Comparison of ENCODE assay signal across 9 mouse cellular contexts in genomic region chr17:34952378-34953040, GRCm38 (mm10). TPM values are rescaled to one million over a fixed set of nuclear protein-coding genes. Genes with fewer than 3 reads are reported as not detected.
DNase-seq lines count a peak whose midpoint lies in the region; ATAC-seq and TF ChIP-seq lines count a peak whose summit lies in the region.
"Had no signal": no experiment of that assay in that cellular context is flagged by ENCODE, and none has a peak within 500 bp of the region (broad histone marks: within the 10 kb centered on the region; RNA-seq: fewer than 3 reads in every experiment).

No protein-coding gene starts in this region.

- H3K4me1 ChIP-seq in CH12.LX (ENCODE audit: control insufficient read depth in 1 of 2, insufficient read depth in 2 of 2) = peaks cover 10 to 19% of the 10 kb centered on the region in 2 experiments; a peak in 3 of 4 replicates
- peaks cover 11% of the 10 kb centered on the region for H3K4me1 ChIP-seq in forebrain, embryonic 10.5 days
- peaks cover 10% of the 10 kb centered on the region for H3K4me1 ChIP-seq in heart, embryonic 16.5 days (ENCODE audit: control insufficient read depth, insufficient read depth, low read length)
- peaks cover 36% of the 10 kb centered on the region for H3K4me1 ChIP-seq in liver, embryonic 15.5 days (replicated peaks)
- peaks cover 7% of the 10 kb centered on the region; the same call in 1 of the 2 replicates for H3K4me1 ChIP-seq in neural tube, embryonic 11.5 days (ENCODE audit: control insufficient read depth, insufficient read depth, low read length)
- peaks cover 5% of the 10 kb centered on the region; the same call in 1 of the 2 replicates for H3K4me1 ChIP-seq in stomach, postnatal 0 days (replicated peaks; ENCODE audit: control insufficient read depth, insufficient read depth)

- no peak for TF ChIP-seq EP300 in CH12.LX (IDR thresholded peaks at IDR 0.05; ENCODE audit: low read length)
- peak; percentile 96 for TF ChIP-seq EP300 in stomach, postnatal 0 days (optimal IDR thresholded peaks at IDR 0.05)

- dilution Hi-C loops in CH12.LX (cut with MboI; ENCODE audit: extremely low pct_ligation_motif_present, extremely low pct_unique_long_range_greater_than_20kb, low sequenced_read_pairs) = no loop called here

- in situ Hi-C loops in CH12.LX (cut with MboI; ENCODE audit: low pct_ligation_motif_present, low pct_unique_long_range_greater_than_20kb, low sequenced_read_pairs) = no loop called here

- peak; percentile 99 for TF ChIP-seq POLR2A in CH12.LX (IDR thresholded peaks at IDR 0.05; ENCODE audit: low read depth, low read length)

- H3K4me2 ChIP-seq in CH12.LX (ENCODE audit: insufficient read depth, low read depth, poor library complexity, severe bottlenecking) = peak overlapping the region; percentile 40; the same call in 1 of the 2 replicates
- H3K4me2 ChIP-seq in heart, embryonic 16.5 days (ENCODE audit: low read depth, low read length) = peak overlapping the region; percentile 74
- H3K4me2 ChIP-seq in liver, embryonic 15.5 days = peak overlapping the region; percentile 86
- peak overlapping the region; percentile 76 for H3K4me2 ChIP-seq in neural tube, embryonic 11.5 days (ENCODE audit: low read depth)
- peak overlapping the region; percentile 64 for H3K4me2 ChIP-seq in stomach, postnatal 0 days (replicated peaks; ENCODE audit: low read depth)

- peak overlapping the region; percentile 87 to 98 (median 96) for H3K4me3 ChIP-seq in CH12.LX (replicated peaks in 1 of 3; ENCODE audit: low read depth in 2 of 3, low read length in 2 of 3, poor library complexity in 1 of 3)
- H3K4me3 ChIP-seq in forebrain, embryonic 10.5 days = peak overlapping the region; percentile 98
- peak overlapping the region; percentile 62 for H3K4me3 ChIP-seq in heart, embryonic 16.5 days (ENCODE audit: low read length)
- peak overlapping the region; percentile 73 for H3K4me3 ChIP-seq in liver, embryonic 15.5 days (replicated peaks)
- peak overlapping the region; percentile 99 for H3K4me3 ChIP-seq in neural tube, embryonic 11.5 days (ENCODE audit: low read depth, low read length)
- peak overlapping the region; percentile 74 for H3K4me3 ChIP-seq in stomach, postnatal 0 days (ENCODE audit: low read depth, low read length)

- peak overlapping the region; percentile 60; the same call in 1 of the 2 replicates for H3K27ac ChIP-seq in CH12.LX (ENCODE audit: insufficient read depth, low read depth)
- peak overlapping the region; percentile 97 for H3K27ac ChIP-seq in forebrain, embryonic 10.5 days
- H3K27ac ChIP-seq in heart, embryonic 16.5 days (ENCODE audit: low read length) = peak overlapping the region; percentile 55
- H3K27ac ChIP-seq in liver, embryonic 15.5 days (replicated peaks) = peak overlapping the region; percentile 81
- H3K27ac ChIP-seq in neural tube, embryonic 11.5 days (ENCODE audit: low read depth, low read length) = peak overlapping the region; percentile 92
- H3K27ac ChIP-seq in stomach, postnatal 0 days (replicated peaks) = peak overlapping the region; percentile 80

- peak; percentile 75 for ATAC-seq in heart, embryonic 16.5 days (replicated peaks; ENCODE audit: extremely low read depth, insufficient read depth, low FRiP score)
- ATAC-seq in liver, embryonic 15.5 days (ENCODE audit: insufficient read depth) = peak; percentile 73
- ATAC-seq in neural tube, embryonic 11.5 days (ENCODE audit: insufficient read depth, low FRiP score, low TSS enrichment) = peak; percentile 79
- ATAC-seq in stomach, postnatal 0 days (ENCODE audit: low FRiP score, low TSS enrichment) = peak; percentile 74

- peaks cover 15 to 29% of the 10 kb centered on the region in 2 experiments for H3K36me3 ChIP-seq in CH12.LX (replicated peaks in 1 of 2; ENCODE audit: control insufficient read depth in 1 of 2, insufficient read depth in 1 of 2, low read length in 1 of 2)
- peaks cover 27% of the 10 kb centered on the region for H3K36me3 ChIP-seq in forebrain, embryonic 10.5 days (replicated peaks)
- H3K36me3 ChIP-seq in heart, embryonic 16.5 days (ENCODE audit: control insufficient read depth, insufficient read depth) = peaks cover 12% of the 10 kb centered on the region
- H3K36me3 ChIP-seq in liver, embryonic 15.5 days (replicated peaks) = peaks cover 17% of the 10 kb centered on the region
- H3K36me3 ChIP-seq in neural tube, embryonic 11.5 days (ENCODE audit: control insufficient read depth, insufficient read depth, low read length) = peaks cover 11% of the 10 kb centered on the region
- 0 out of 2 replicates have a peak, but pooled peaks cover 7% of the 10 kb centered on the region for H3K36me3 ChIP-seq in stomach, postnatal 0 days (ENCODE audit: control insufficient read depth, insufficient read depth, low read length)

- TF ChIP-seq RAD21 in CH12.LX (IDR thresholded peaks at IDR 0.05; ENCODE audit: low read depth, low read length) = peak; percentile 47

- H3K9ac ChIP-seq in CH12.LX (ENCODE audit: insufficient read depth, low read depth) = peak overlapping the region; percentile 92
- H3K9ac ChIP-seq in heart, embryonic 16.5 days (ENCODE audit: low read length) = peak overlapping the region; percentile 77
- peak overlapping the region; percentile 78 for H3K9ac ChIP-seq in liver, embryonic 15.5 days
- peak overlapping the region; percentile 99 for H3K9ac ChIP-seq in neural tube, embryonic 11.5 days (ENCODE audit: low read length)
- H3K9ac ChIP-seq in stomach, postnatal 0 days (ENCODE audit: low read length) = peak overlapping the region; percentile 83

- peak; percentile 67 to 73 for TF ChIP-seq CTCF in CH12.LX (conservative IDR thresholded peaks at IDR 0.05 in 1 of 2, IDR thresholded peaks at IDR 0.05 in 1 of 2; ENCODE audit: low read depth in 2 of 2, low read length in 2 of 2)
- TF ChIP-seq CTCF in stomach, postnatal 0 days (IDR thresholded peaks at IDR 0.05; ENCODE audit: low read depth) = peak; percentile 80

- H3K9me3 ChIP-seq in CH12.LX (replicated peaks; ENCODE audit: low read length) = no peaks in the 10 kb centered on the region
- H3K9me3 ChIP-seq in forebrain, embryonic 10.5 days = no peaks in the 10 kb centered on the region
- H3K9me3 ChIP-seq in heart, embryonic 16.5 days (replicated peaks; ENCODE audit: control insufficient read depth, low read length) = no peaks in the 10 kb centered on the region
- no peaks in the 10 kb centered on the region for H3K9me3 ChIP-seq in liver, embryonic 15.5 days (replicated peaks)
- no peaks in the 10 kb centered on the region for H3K9me3 ChIP-seq in neural tube, embryonic 11.5 days (ENCODE audit: control insufficient read depth, low read length)
- no peaks in the 10 kb centered on the region for H3K9me3 ChIP-seq in stomach, postnatal 0 days (ENCODE audit: control insufficient read depth, low read length)

- peak; percentile 76 for DNase-seq in CH12.LX (ENCODE audit: extremely low read depth)
- peak; percentile 64 for DNase-seq in c-Kit-positive CD71-positive TER-119-negative erythroid progenitor cells, embryonic 14.5 days (ENCODE audit: low read depth)
- peak; percentile 88 for DNase-seq in forebrain, embryonic 10.5 days (ENCODE audit: extremely low spot score, low spot score)
- DNase-seq in kidney, postnatal 14 days = peak; percentile 86
- peak; percentile 85 for DNase-seq in neural tube, embryonic 11.5 days (ENCODE audit: low spot score)
- DNase-seq in stomach, postnatal 0 days (ENCODE audit: low spot score) = peak; percentile 83

- WGBS in forebrain, embryonic 10.5 days = under 1% methylated on average over 23 of the region's 23 CpGs
- WGBS in heart, embryonic 16.5 days = under 1% methylated on average over 23 of the region's 23 CpGs
- under 1% methylated on average over 23 of the region's 23 CpGs for WGBS in liver, embryonic 15.5 days (ENCODE audit: insufficient replicate concordance)
- under 1% methylated on average over 23 of the region's 23 CpGs for WGBS in neural tube, embryonic 11.5 days
- under 1% methylated on average over 23 of the region's 23 CpGs for WGBS in stomach, postnatal 0 days

- no peaks in the 10 kb centered on the region for H3K27me3 ChIP-seq in CH12.LX (replicated peaks)
- peaks cover 30% of the 10 kb centered on the region for H3K27me3 ChIP-seq in forebrain, embryonic 10.5 days (ENCODE audit: poor library complexity, severe bottlenecking)
- H3K27me3 ChIP-seq in heart, embryonic 16.5 days (ENCODE audit: control insufficient read depth, insufficient read depth, low read length) = no peaks in the 10 kb centered on the region
- H3K27me3 ChIP-seq in liver, embryonic 15.5 days = peaks cover 24% of the 10 kb centered on the region
- 0 out of 2 replicates have a peak, but pooled peaks cover 3% of the 10 kb centered on the region for H3K27me3 ChIP-seq in neural tube, embryonic 11.5 days (ENCODE audit: control insufficient read depth, insufficient read depth, low read length)
- H3K27me3 ChIP-seq in stomach, postnatal 0 days (ENCODE audit: control insufficient read depth, insufficient read depth, low read length) = no peaks in the 10 kb centered on the region

- peaks cover 19% of the 10 kb centered on the region for H3K79me2 ChIP-seq in CH12.LX (replicated peaks; ENCODE audit: control insufficient read depth, extremely low read depth, insufficient read depth, poor library complexity, severe bottlenecking)

RNA-seq across cellular contexts. Expression of gene Hspa1b, which starts 6.5 kb away (rescaled TPM):
- 0.08 and 0.25 TPM in 2 replicates for total RNA-seq in CH12.LX (2012; rRNA removed)
- total RNA-seq in CH12.LX (2014; rRNA removed) = 0.15 and 0.30 TPM in 2 replicates
- 0.15 TPM in 1 of 2 replicates, not detected in the other for polyA plus RNA-seq in CH12.LX (2012; ENCODE audit: insufficient read length, low read depth)
- 0.07 TPM in 1 of 2 replicates, not detected in the other for polyA plus RNA-seq in forebrain, embryonic 10.5 days (2016; fragmentation: Nextera tagmentation; extraction: Ambion mirVana)
- 0.11 and 0.18 TPM in 2 replicates for polyA plus RNA-seq in heart, embryonic 16.5 days (2015; fragmentation: Nextera tagmentation; extraction: Ambion mirVana)
- 0.06 and 0.14 TPM in 2 replicates for polyA plus RNA-seq in liver, embryonic 15.5 days (2015; fragmentation: Nextera tagmentation; extraction: Ambion mirVana)
- 0.13 and 0.37 TPM in 2 replicates for polyA plus RNA-seq in neural tube, embryonic 11.5 days (2014; fragmentation: Nextera tagmentation; extraction: Ambion mirVana)
- 3.0 TPM in 2 replicates for polyA plus RNA-seq in stomach, postnatal 0 days (2015; fragmentation: Nextera tagmentation; extraction: Ambion mirVana)

RNA-seq across cellular contexts. Expression of gene Gm20481, which starts 17.2 kb away (rescaled TPM):
- total RNA-seq in CH12.LX (2012; rRNA removed) (not detected in 2 replicates), CH12.LX (2014; rRNA removed) (not detected in 2 replicates)
- polyA plus RNA-seq in CH12.LX (2012; ENCODE audit: insufficient read length, low read depth) = not detected in 2 replicates
- polyA plus RNA-seq in forebrain, embryonic 10.5 days (2016; fragmentation: Nextera tagmentation; extraction: Ambion mirVana) = not detected in 2 replicates
- polyA plus RNA-seq in heart, embryonic 16.5 days (2015; fragmentation: Nextera tagmentation; extraction: Ambion mirVana) = not detected in 2 replicates
- 0.32 TPM in 1 of 2 replicates, not detected in the other for polyA plus RNA-seq in liver, embryonic 15.5 days (2015; fragmentation: Nextera tagmentation; extraction: Ambion mirVana)
- not detected in 2 replicates for polyA plus RNA-seq in neural tube, embryonic 11.5 days (2014; fragmentation: Nextera tagmentation; extraction: Ambion mirVana)
- not detected in 2 replicates for polyA plus RNA-seq in stomach, postnatal 0 days (2015; fragmentation: Nextera tagmentation; extraction: Ambion mirVana)
- polyA plus RNA-seq: large intestine, adult 2 months had no signal

RNA-seq across cellular contexts. Expression of gene Hspa1a, which starts 19.4 kb away (rescaled TPM):
- not detected in 2 replicates for total RNA-seq in CH12.LX (2012; rRNA removed)
- not detected in 2 replicates for total RNA-seq in CH12.LX (2014; rRNA removed)
- polyA plus RNA-seq in CH12.LX (2012; ENCODE audit: insufficient read length, low read depth) = not detected in 2 replicates
- polyA plus RNA-seq in forebrain, embryonic 10.5 days (2016; fragmentation: Nextera tagmentation; extraction: Ambion mirVana) = 0.94 and 2.1 TPM in 2 replicates
- polyA plus RNA-seq in heart, embryonic 16.5 days (2015; fragmentation: Nextera tagmentation; extraction: Ambion mirVana) = 3.9 and 4.4 TPM in 2 replicates
- polyA plus RNA-seq in liver, embryonic 15.5 days (2015; fragmentation: Nextera tagmentation; extraction: Ambion mirVana) = 0.96 and 1.6 TPM in 2 replicates
- polyA plus RNA-seq in neural tube, embryonic 11.5 days (2014; fragmentation: Nextera tagmentation; extraction: Ambion mirVana) = 1.1 and 1.9 TPM in 2 replicates
- 24.1 and 25.9 TPM in 2 replicates for polyA plus RNA-seq in stomach, postnatal 0 days (2015; fragmentation: Nextera tagmentation; extraction: Ambion mirVana)

RNA-seq across cellular contexts. Expression of gene Hspa1l, which starts 20.0 kb away (rescaled TPM):
- 0.30 and 0.38 TPM in 2 replicates for total RNA-seq in CH12.LX (2012; rRNA removed)
- total RNA-seq in CH12.LX (2014; rRNA removed) = not detected in 2 replicates
- 1.1 and 1.4 TPM in 2 replicates for polyA plus RNA-seq in CH12.LX (2012; ENCODE audit: insufficient read length, low read depth)
- polyA plus RNA-seq in forebrain, embryonic 10.5 days (2016; fragmentation: Nextera tagmentation; extraction: Ambion mirVana) = 1.1 TPM in 2 replicates
- 3.1 and 4.2 TPM in 2 replicates for polyA plus RNA-seq in heart, embryonic 16.5 days (2015; fragmentation: Nextera tagmentation; extraction: Ambion mirVana)
- polyA plus RNA-seq in liver, embryonic 15.5 days (2015; fragmentation: Nextera tagmentation; extraction: Ambion mirVana) = 0.25 and 0.31 TPM in 2 replicates
- polyA plus RNA-seq in neural tube, embryonic 11.5 days (2014; fragmentation: Nextera tagmentation; extraction: Ambion mirVana) = 1.8 and 2.0 TPM in 2 replicates
- polyA plus RNA-seq in stomach, postnatal 0 days (2015; fragmentation: Nextera tagmentation; extraction: Ambion mirVana) = 0.25 and 0.48 TPM in 2 replicates

RNA-seq across cellular contexts. Expression of gene Neu1, which starts 21.5 kb away (rescaled TPM):
- total RNA-seq in CH12.LX (2012; rRNA removed) (27.5 and 31.2 TPM in 2 replicates), CH12.LX (2014; rRNA removed) (28.8 and 32.0 TPM in 2 replicates)
- polyA plus RNA-seq in CH12.LX (2012; ENCODE audit: insufficient read length, low read depth) = 31.9 and 35.4 TPM in 2 replicates
- 18.2 and 18.8 TPM in 2 replicates for polyA plus RNA-seq in forebrain, embryonic 10.5 days (2016; fragmentation: Nextera tagmentation; extraction: Ambion mirVana)
- 20.1 and 20.4 TPM in 2 replicates for polyA plus RNA-seq in heart, embryonic 16.5 days (2015; fragmentation: Nextera tagmentation; extraction: Ambion mirVana)
- polyA plus RNA-seq in liver, embryonic 15.5 days (2015; fragmentation: Nextera tagmentation; extraction: Ambion mirVana) = 17.1 and 19.8 TPM in 2 replicates
- polyA plus RNA-seq in neural tube, embryonic 11.5 days (2014; fragmentation: Nextera tagmentation; extraction: Ambion mirVana) = 16.4 and 16.8 TPM in 2 replicates
- polyA plus RNA-seq in stomach, postnatal 0 days (2015; fragmentation: Nextera tagmentation; extraction: Ambion mirVana) = 18.3 and 18.9 TPM in 2 replicates

Comparison
In these comparisons a context has a peak if more than half of its experiments do, and no peak if none do; other contexts are left out.
1. Peak in every context shown above with its lines: DNase-seq, ATAC-seq, H3K4me3 ChIP-seq and H3K27ac ChIP-seq.